Mouse (Mus musculus): ENCODE measurements at regions not wholly inside any gene's neighbourhood (a gene's known extent, or its start where the extent isn't known, plus 50 kb on each side); places are given as distances from the start of the nearest gene placed in this dataset.

- TF ChIP-seq CTCF (IDR thresholded peaks at IDR 0.05; ENCODE audit: borderline replicate concordance, extremely low read depth, insufficient read depth, insufficient read length) (no peak), POLR2A (IDR thresholded peaks at IDR 0.05; ENCODE audit: borderline replicate concordance, extremely low read depth, insufficient read depth, insufficient read length, poor library complexity, severe bottlenecking) (no peak)
Observed at GRCm38 (mm10) chr1:104029670-104030069, 738.7 kb upstream of the Cdh20 start.
